Mouse (Mus musculus): ENCODE data around the gene Ncapg2. TPM values are rescaled to one million over a fixed set of nuclear protein-coding genes. Genes with fewer than 3 reads are reported as not detected.
A peak's percentile ranks its signal among the peaks of the same experiment; 100 is the strongest.

Ncapg2 gene
- 73.4 and 77.4 TPM in 2 replicates for polyA plus RNA-seq (2012; ENCODE audit: insufficient read depth, insufficient read length, missing spikeins)

GRCm38 (mm10) chr12:116405045-116405835 is at the start of gene Ncapg2:
Gene Ncapg2 (plus strand): TSS chr12:116405402.
- Histone ChIP-seq H3K27ac (ENCODE audit: insufficient read depth, low read depth, low read length) (no peak within 1 kb of the TSS), H3K4me1 (ENCODE audit: control insufficient read depth, insufficient read depth, low read length) (peaks cover 5% of the 10 kb centered on the region; the same call in 1 of the 2 replicates), H3K4me3 (ENCODE audit: insufficient read depth, low read length) (peak within 1 kb of the TSS; percentile 85)
- TF ChIP-seq CTCF (IDR thresholded peaks at IDR 0.05; ENCODE audit: low read depth, low read length) (no peak), POLR2A (IDR thresholded peaks at IDR 0.05; ENCODE audit: borderline replicate concordance, low read depth, low read length) (no peak)

GRCm38 (mm10) chr12:116362091-116362490 is 43.1 kb upstream of the Ncapg2 start:
- TF ChIP-seq POLR2A (IDR thresholded peaks at IDR 0.05; ENCODE audit: borderline replicate concordance, low read depth, low read length) (no peak), CTCF (IDR thresholded peaks at IDR 0.05; ENCODE audit: low read depth, low read length) (no peak)
- Histone ChIP-seq H3K4me3 (ENCODE audit: insufficient read depth, low read length) (no peak overlapping the region), H3K4me1 (ENCODE audit: control insufficient read depth, insufficient read depth, low read length) (no peaks in the 10 kb centered on the region), H3K27ac (ENCODE audit: insufficient read depth, low read depth, low read length) (no peak overlapping the region)

GRCm38 (mm10) chr12:116366900-116367299 is 38.3 kb upstream of the Ncapg2 start:
- H3K4me3 ChIP-seq (ENCODE audit: insufficient read depth, low read length): no peak overlapping the region
- no peak for TF ChIP-seq CTCF (IDR thresholded peaks at IDR 0.05; ENCODE audit: low read depth, low read length)
- H3K4me1 ChIP-seq (ENCODE audit: control insufficient read depth, insufficient read depth, low read length): no peaks in the 10 kb centered on the region
- no peak overlapping the region for H3K27ac ChIP-seq (ENCODE audit: insufficient read depth, low read depth, low read length)

GRCm38 (mm10) chr12:116367346-116367745 is 37.9 kb upstream of the Ncapg2 start:
- no peak for TF ChIP-seq CTCF (IDR thresholded peaks at IDR 0.05; ENCODE audit: low read depth, low read length)
- no peak for TF ChIP-seq POLR2A (IDR thresholded peaks at IDR 0.05; ENCODE audit: borderline replicate concordance, low read depth, low read length)
- Histone ChIP-seq H3K4me1 (ENCODE audit: control insufficient read depth, insufficient read depth, low read length) (no peaks in the 10 kb centered on the region), H3K4me3 (ENCODE audit: insufficient read depth, low read length) (no peak overlapping the region), H3K27ac (ENCODE audit: insufficient read depth, low read depth, low read length) (no peak overlapping the region)

GRCm38 (mm10) chr12:116368857-116369256 is 36.3 kb upstream of the Ncapg2 start:
- Histone ChIP-seq H3K27ac (ENCODE audit: insufficient read depth, low read depth, low read length) (no peak overlapping the region), H3K4me1 (ENCODE audit: control insufficient read depth, insufficient read depth, low read length) (no peaks in the 10 kb centered on the region), H3K4me3 (ENCODE audit: insufficient read depth, low read length) (no peak overlapping the region)
- no peak for TF ChIP-seq CTCF (IDR thresholded peaks at IDR 0.05; ENCODE audit: low read depth, low read length)
- TF ChIP-seq POLR2A (IDR thresholded peaks at IDR 0.05; ENCODE audit: borderline replicate concordance, low read depth, low read length): no peak

- Histone ChIP-seq H3K4me1 (ENCODE audit: control insufficient read depth, insufficient read depth, low read length) (peaks cover 2% of the 10 kb centered on the region), H3K4me3 (ENCODE audit: insufficient read depth, low read length) (no peak overlapping the region), H3K27ac (ENCODE audit: insufficient read depth, low read depth, low read length) (no peak overlapping the region)
- TF ChIP-seq CTCF (IDR thresholded peaks at IDR 0.05; ENCODE audit: low read depth, low read length) (no peak), POLR2A (IDR thresholded peaks at IDR 0.05; ENCODE audit: borderline replicate concordance, low read depth, low read length) (no peak)
Observed at GRCm38 (mm10) chr12:116383101-116383500, 22.1 kb upstream of the Ncapg2 start.

GRCm38 (mm10) chr12:116383995-116384394 is 21.2 kb upstream of the Ncapg2 start:
- no peak overlapping the region for H3K4me3 ChIP-seq (ENCODE audit: insufficient read depth, low read length)
- H3K27ac ChIP-seq (ENCODE audit: insufficient read depth, low read depth, low read length): no peak overlapping the region
- TF ChIP-seq POLR2A (IDR thresholded peaks at IDR 0.05; ENCODE audit: borderline replicate concordance, low read depth, low read length): no peak
- TF ChIP-seq CTCF (IDR thresholded peaks at IDR 0.05; ENCODE audit: low read depth, low read length): no peak
- H3K4me1 ChIP-seq (ENCODE audit: control insufficient read depth, insufficient read depth, low read length): peaks cover 2% of the 10 kb centered on the region

GRCm38 (mm10) chr12:116386802-116387201 is 18.4 kb upstream of the Ncapg2 start:
- Histone ChIP-seq H3K27ac (ENCODE audit: insufficient read depth, low read depth, low read length) (no peak overlapping the region), H3K4me3 (ENCODE audit: insufficient read depth, low read length) (no peak overlapping the region), H3K4me1 (ENCODE audit: control insufficient read depth, insufficient read depth, low read length) (peaks cover 8% of the 10 kb centered on the region)
- TF ChIP-seq CTCF (IDR thresholded peaks at IDR 0.05; ENCODE audit: low read depth, low read length): no peak
- TF ChIP-seq POLR2A (IDR thresholded peaks at IDR 0.05; ENCODE audit: borderline replicate concordance, low read depth, low read length): no peak

- H3K27ac ChIP-seq (ENCODE audit: insufficient read depth, low read depth, low read length): no peak overlapping the region
- no peak overlapping the region for H3K4me3 ChIP-seq (ENCODE audit: insufficient read depth, low read length)
- TF ChIP-seq POLR2A (IDR thresholded peaks at IDR 0.05; ENCODE audit: borderline replicate concordance, low read depth, low read length): no peak
- TF ChIP-seq CTCF (IDR thresholded peaks at IDR 0.05; ENCODE audit: low read depth, low read length): no peak
- peaks cover 5% of the 10 kb centered on the region for H3K4me1 ChIP-seq (ENCODE audit: control insufficient read depth, insufficient read depth, low read length)
Observed at GRCm38 (mm10) chr12:116389868-116390267, 15.3 kb upstream of the Ncapg2 start.

- peaks cover 5% of the 10 kb centered on the region for H3K4me1 ChIP-seq (ENCODE audit: control insufficient read depth, insufficient read depth, low read length)
- no peak for TF ChIP-seq CTCF (IDR thresholded peaks at IDR 0.05; ENCODE audit: low read depth, low read length)
- TF ChIP-seq POLR2A (IDR thresholded peaks at IDR 0.05; ENCODE audit: borderline replicate concordance, low read depth, low read length): no peak
- no peak overlapping the region for H3K4me3 ChIP-seq (ENCODE audit: insufficient read depth, low read length)
- H3K27ac ChIP-seq (ENCODE audit: insufficient read depth, low read depth, low read length): no peak overlapping the region
Observed at GRCm38 (mm10) chr12:116394327-116394726, 10.9 kb upstream of the Ncapg2 start.

Data from bone marrow macrophage, adult 2 months (primary cell).